Mouse (Mus musculus) forebrain, embryonic 15.5 days (tissue): ENCODE measurements around the gene Tmem178b. TPM values are rescaled to one million over a fixed set of nuclear protein-coding genes. Genes with fewer than 3 reads are reported as not detected.

Experiments used
- ATAC-seq: fragments of 200-750 bp; cut with Nextera tagmentation; replicated peaks from 2 replicates; pipeline ENCODE4 v1.8.0; 2017; ENCODE audit warnings: mild to moderate bottlenecking, moderate TSS enrichment, moderate library complexity
- H3K27ac ChIP-seq: fragments of 300-500 bp; sonication (generic); replicated peaks from 2 replicates; pipeline ENCODE4 v1.5.1; 2015; ENCODE audit warnings: mild to moderate bottlenecking, inconsistent platforms
- H3K27me3 ChIP-seq: fragments of 300-500 bp; sonication (generic); 2 replicates; pipeline ENCODE4 v1.6.1; 2015; ENCODE audit warnings: inconsistent platforms
- H3K36me3 ChIP-seq: fragments of 300-500 bp; sonication (generic); 2 replicates; pipeline ENCODE4 v1.6.1; 2015; ENCODE audit warnings: mild to moderate bottlenecking, inconsistent platforms
- H3K4me1 ChIP-seq: fragments of 300-500 bp; sonication (generic); 2 replicates; pipeline ENCODE4 v1.6.1; 2015; ENCODE audit warnings: inconsistent platforms
- H3K4me2 ChIP-seq: fragments of 300-500 bp; sonication (generic); replicated peaks from 2 replicates; pipeline ENCODE4 v1.6.1; 2015; ENCODE audit warnings: mild to moderate bottlenecking, inconsistent platforms
- H3K4me3 ChIP-seq: fragments of 300-500 bp; sonication (generic); 2 replicates; pipeline ENCODE4 v1.5.1; 2015; ENCODE audit warnings: mild to moderate bottlenecking, inconsistent platforms
- H3K9ac ChIP-seq: fragments of 300-500 bp; sonication (generic); replicated peaks from 2 replicates; pipeline ENCODE4 v1.6.1; 2015; ENCODE audit warnings: mild to moderate bottlenecking, inconsistent platforms
- H3K9me3 ChIP-seq: fragments of 300-500 bp; sonication (generic); 2 replicates; pipeline ENCODE4 v1.6.1; 2016; ENCODE audit warnings: inconsistent platforms
- WGBS: fragments of 180-500 bp; shearing (Covaris S2); methylation state at CpG from one replicate; pipeline ENCODE4 v1.1.7; 2015; ENCODE audit warnings: mixed read lengths; 5-methylcytosine and 5-hydroxymethylcytosine counted together
- polyA plus RNA-seq: library from polyadenylated mRNA; unstranded; fragments of >200 nt; fragmentation: Nextera tagmentation; extraction: Ambion mirVana; gene quantifications from 2 replicates; pipeline ENCODE4 v1.2.1, GENCODE M21; 2015

Tmem178b gene
- polyA plus RNA-seq, 1 experiment from 2014 or later = 28.6 TPM

- WGBS = 91% methylated on average over 17 of the region's 17 CpGs
- Histone ChIP-seq H3K36me3 (no peaks in the 10 kb centered on the region), H3K9ac (no peak overlapping the region), H3K4me3 (no peak overlapping the region), H3K4me1 (no peaks in the 10 kb centered on the region), H3K27ac (no peak overlapping the region), H3K27me3 (no peaks in the 10 kb centered on the region), H3K9me3 (no peaks in the 10 kb centered on the region), H3K4me2 (no peak overlapping the region)
- 0 out of 2 replicates have a peak, but pooled peaks have one; percentile 48 for ATAC-seq
Measured at GRCm38 (mm10) chr6:40247398-40247946, 374.4 kb downstream of the Tmem178b start.

- no peak overlapping the region for H3K9ac ChIP-seq
- no peak overlapping the region for H3K27ac ChIP-seq
- H3K4me2 ChIP-seq = no peak overlapping the region
- H3K27me3 ChIP-seq = no peaks in the 10 kb centered on the region
- no peak for ATAC-seq
- no peaks in the 10 kb centered on the region for H3K9me3 ChIP-seq
- no peak overlapping the region for H3K4me3 ChIP-seq
- no peaks in the 10 kb centered on the region for H3K36me3 ChIP-seq
- H3K4me1 ChIP-seq = 0 out of 2 replicates have a peak, but pooled peaks cover 3% of the 10 kb centered on the region
Measured at GRCm38 (mm10) chr6:40249939-40250338, 376.9 kb downstream of the Tmem178b start.

GRCm38 (mm10) chr6:40263687-40264086 is 390.6 kb downstream of the Tmem178b start:
- Histone ChIP-seq H3K4me3 (no peak overlapping the region), H3K36me3 (no peaks in the 10 kb centered on the region), H3K27ac (no peak overlapping the region), H3K27me3 (no peaks in the 10 kb centered on the region), H3K9ac (no peak overlapping the region), H3K4me2 (no peak overlapping the region), H3K9me3 (no peaks in the 10 kb centered on the region), H3K4me1 (no peaks in the 10 kb centered on the region)
- ATAC-seq = no peak
- 100% methylated on average over 1 of the region's 1 CpGs for WGBS

GRCm38 (mm10) chr6:40300707-40301106 is 427.6 kb downstream of the Tmem178b start:
- no peak overlapping the region for H3K27ac ChIP-seq
- H3K4me2 ChIP-seq = no peak overlapping the region
- H3K4me3 ChIP-seq = no peak overlapping the region
- H3K4me1 ChIP-seq = no peaks in the 10 kb centered on the region
- no peak overlapping the region for H3K9ac ChIP-seq
- WGBS = 83% methylated on average over 5 of the region's 5 CpGs
- H3K9me3 ChIP-seq = no peaks in the 10 kb centered on the region
- no peaks in the 10 kb centered on the region for H3K36me3 ChIP-seq
- no peaks in the 10 kb centered on the region for H3K27me3 ChIP-seq
- ATAC-seq = no peak

- no peak overlapping the region for H3K27ac ChIP-seq
- H3K4me3 ChIP-seq = no peak overlapping the region
- 15% methylated on average over 6 of the region's 6 CpGs for WGBS
- H3K27me3 ChIP-seq = no peaks in the 10 kb centered on the region
- H3K9ac ChIP-seq = no peak overlapping the region
- H3K9me3 ChIP-seq = no peaks in the 10 kb centered on the region
- no peaks in the 10 kb centered on the region for H3K4me1 ChIP-seq
- H3K36me3 ChIP-seq = no peaks in the 10 kb centered on the region
- H3K4me2 ChIP-seq = no peak overlapping the region
- ATAC-seq = peak; percentile 75; the same call in 1 of the 2 replicates
Measured at GRCm38 (mm10) chr6:40303379-40303778, 430.3 kb downstream of the Tmem178b start.

Other genes starting within 250 kb of the Tmem178b start
- 21.6 and 23.7 TPM in 2 replicates for gene Braf, start 147.8 kb upstream of the Tmem178b start, polyA plus RNA-seq
- gene Mrps33, start 62.3 kb upstream of the Tmem178b start, polyA plus RNA-seq = 225 and 230 TPM in 2 replicates